Mouse (Mus musculus): Measurements from ENCODE around the gene Upk3bl.
"Not testable (repeated sequence)": the region's sequence is repeated elsewhere in the genome, so short reads cannot be mapped to it uniquely, and the experiment has no call there.

Upk3bl gene

GRCm38 (mm10) chr5:136048541-136048940, 5.8 kb upstream of the Upk3bl start:
- not testable (repeated sequence) for DNase-seq

GRCm38 (mm10) chr5:136049926-136050325, 4.4 kb upstream of the Upk3bl start:
- DNase-seq: no peak

GRCm38 (mm10) chr5:136051231-136052085, 2.8 kb upstream of the Upk3bl start:
- no peak for DNase-seq

- DNase-seq: no peak
These were observed 1.2 kb upstream of the Upk3bl start for GRCm38 (mm10) chr5:136052861-136053655.

GRCm38 (mm10) chr5:136056062-136056461, 1.8 kb downstream of the Upk3bl start:
- DNase-seq: no peak

- DNase-seq: no peak
These were observed 2.8 kb downstream of the Upk3bl start for GRCm38 (mm10) chr5:136057085-136057484.

- DNase-seq: peak; percentile 77
These were observed 7.3 kb downstream of the Upk3bl start for GRCm38 (mm10) chr5:136061567-136061966.

- no peak for DNase-seq
These were observed 9.6 kb downstream of the Upk3bl start for GRCm38 (mm10) chr5:136063920-136064319.

GRCm38 (mm10) chr5:136066404-136067148, 12.3 kb downstream of the Upk3bl start:
- not testable (repeated sequence) for DNase-seq

GRCm38 (mm10) chr5:136069411-136069810, 15.1 kb downstream of the Upk3bl start:
- no peak for DNase-seq

GRCm38 (mm10) chr5:136073051-136073450, 18.8 kb downstream of the Upk3bl start:
- DNase-seq: no peak

- no peak for DNase-seq
These were observed 19.2 kb downstream of the Upk3bl start for GRCm38 (mm10) chr5:136073526-136073925.

- no peak for DNase-seq
These were observed 20.8 kb downstream of the Upk3bl start for GRCm38 (mm10) chr5:136075076-136075475.

- DNase-seq: no peak
These were observed 22.0 kb downstream of the Upk3bl start for GRCm38 (mm10) chr5:136076284-136076683.

GRCm38 (mm10) chr5:136077001-136077550, 22.8 kb downstream of the Upk3bl start:
- no peak for DNase-seq

- no peak for DNase-seq
These were observed 23.8 kb downstream of the Upk3bl start for GRCm38 (mm10) chr5:136078136-136078535.

- no peak for DNase-seq
These were observed 28.1 kb downstream of the Upk3bl start for GRCm38 (mm10) chr5:136082345-136082744.

GRCm38 (mm10) chr5:136083669-136084107, 29.4 kb downstream of the Upk3bl start, which contains the start of gene Rasa4:
TSS of gene Rasa4 (plus strand) at chr5:136083916.
- peak; percentile 97 for DNase-seq

- no peak for DNase-seq
These were observed 30.0 kb downstream of the Upk3bl start for GRCm38 (mm10) chr5:136084144-136084881.

- DNase-seq: peak; percentile 54
These were observed 30.8 kb downstream of the Upk3bl start for GRCm38 (mm10) chr5:136084891-136085651.

- DNase-seq: no peak
These were observed 32.0 kb downstream of the Upk3bl start for GRCm38 (mm10) chr5:136086290-136086689.
